Mouse (Mus musculus) forebrain, embryonic 10.5 days (tissue): Measurements from ENCODE around the gene Rasal1. TPM values are rescaled to one million over a fixed set of nuclear protein-coding genes. Genes with fewer than 3 reads are reported as not detected.

Source experiments
- DNase-seq: peaks from one replicate; pipeline ENCODE4 v3.0.0-alpha.2; 2017; ENCODE audit warnings: low spot score; ENCODE audit errors: extremely low spot score
- H3K27ac ChIP-seq: fragments of 300-500 bp; sonication (generic); 2 replicates; pipeline ENCODE4 v1.5.1; 2016; ENCODE audit warnings: mild to moderate bottlenecking
- H3K27me3 ChIP-seq: fragments of 300-500 bp; sonication (generic); 2 replicates; pipeline ENCODE4 v1.6.1; 2016; ENCODE audit warnings: mild to moderate bottlenecking; ENCODE audit not compliant: poor library complexity, severe bottlenecking
- H3K36me3 ChIP-seq: fragments of 300-500 bp; sonication (generic); replicated peaks from 2 replicates; pipeline ENCODE4 v1.6.1; 2016; ENCODE audit warnings: mild to moderate bottlenecking, moderate library complexity
- H3K4me1 ChIP-seq: fragments of 300-500 bp; sonication (generic); 2 replicates; pipeline ENCODE4 v1.6.1; 2016
- H3K4me3 ChIP-seq: fragments of 300-500 bp; sonication (generic); 2 replicates; pipeline ENCODE4 v1.5.1; 2016; ENCODE audit warnings: mild to moderate bottlenecking, moderate library complexity
- H3K9me3 ChIP-seq: fragments of 300-500 bp; sonication (generic); 2 replicates; pipeline ENCODE4 v1.6.1; 2016; ENCODE audit warnings: mild to moderate bottlenecking, moderate library complexity
- WGBS: fragments of 180-500 bp; shearing (Covaris S2); methylation state at CpG from one replicate; pipeline ENCODE4 v1.1.7; 2016; 5-methylcytosine and 5-hydroxymethylcytosine counted together
- polyA plus RNA-seq: library from polyadenylated mRNA; unstranded; fragments of >200 nt; fragmentation: Nextera tagmentation; extraction: Ambion mirVana; gene quantifications from 2 replicates; pipeline ENCODE4 v1.2.1, GENCODE M21; 2016

Rasal1 gene
- polyA plus RNA-seq, 1 experiment from 2014 or later, result 0.24 TPM

DNA sequence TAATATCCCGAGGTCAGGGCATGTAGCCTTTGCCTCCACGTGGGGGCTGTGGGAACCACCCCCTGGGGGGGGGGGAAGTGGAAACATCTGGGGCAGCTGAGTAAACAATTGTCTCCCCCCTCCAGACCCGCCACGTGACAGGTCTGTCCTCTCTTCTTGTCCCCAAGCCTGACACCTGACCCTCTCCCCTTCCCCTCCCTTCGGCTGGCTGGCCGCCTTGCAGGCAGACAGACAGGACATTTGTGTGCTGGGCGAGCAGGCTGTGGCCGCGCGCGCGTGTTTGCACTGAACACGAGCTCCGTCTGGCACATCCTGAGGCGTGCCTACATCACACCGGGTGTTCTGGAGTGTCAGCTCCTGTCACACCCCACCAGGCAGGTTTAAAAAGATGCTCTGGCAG lies 57.9 kb downstream of the Rasal1 start:
- DNase-seq, result peak; percentile 47
- peaks cover 93% of the 10 kb centered on the region for H3K27me3 ChIP-seq
- no peaks in the 10 kb centered on the region for H3K9me3 ChIP-seq
- peaks cover 54% of the 10 kb centered on the region for H3K4me1 ChIP-seq
- 8% methylated on average over 16 of the region's 16 CpGs for WGBS
- H3K4me3 ChIP-seq, result peak overlapping the region; percentile 50
- no peaks in the 10 kb centered on the region for H3K36me3 ChIP-seq
- peak overlapping the region; percentile 80 for H3K27ac ChIP-seq

DNA sequence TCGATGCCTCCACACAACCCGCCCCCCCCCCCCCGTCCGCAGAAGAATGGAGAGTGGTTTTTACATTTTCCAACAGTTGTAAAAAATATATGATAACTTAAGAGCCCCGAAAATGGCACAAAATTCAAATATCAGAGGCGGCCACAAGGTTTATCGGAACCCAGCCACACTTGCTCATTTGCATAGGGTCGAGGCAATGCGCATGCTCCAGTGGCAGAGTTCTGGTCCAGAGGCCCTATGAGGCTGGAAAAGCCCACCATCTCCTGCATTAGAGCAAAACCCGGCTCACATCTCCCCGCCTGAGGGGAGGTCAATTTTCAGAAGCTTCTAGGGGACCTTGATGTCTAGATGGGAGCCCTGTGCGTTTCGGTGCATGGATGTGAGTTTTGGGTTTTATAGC lies 58.4 kb downstream of the Rasal1 start:
- H3K9me3 ChIP-seq, result no peaks in the 10 kb centered on the region
- H3K4me1 ChIP-seq, result peaks cover 57% of the 10 kb centered on the region
- H3K27ac ChIP-seq, result peak overlapping the region; percentile 80
- DNase-seq, result no peak
- WGBS, result 41% methylated on average over 13 of the region's 13 CpGs
- H3K4me3 ChIP-seq, result peak overlapping the region; percentile 50
- H3K36me3 ChIP-seq, result no peaks in the 10 kb centered on the region
- H3K27me3 ChIP-seq, result peaks cover 95% of the 10 kb centered on the region

DNA sequence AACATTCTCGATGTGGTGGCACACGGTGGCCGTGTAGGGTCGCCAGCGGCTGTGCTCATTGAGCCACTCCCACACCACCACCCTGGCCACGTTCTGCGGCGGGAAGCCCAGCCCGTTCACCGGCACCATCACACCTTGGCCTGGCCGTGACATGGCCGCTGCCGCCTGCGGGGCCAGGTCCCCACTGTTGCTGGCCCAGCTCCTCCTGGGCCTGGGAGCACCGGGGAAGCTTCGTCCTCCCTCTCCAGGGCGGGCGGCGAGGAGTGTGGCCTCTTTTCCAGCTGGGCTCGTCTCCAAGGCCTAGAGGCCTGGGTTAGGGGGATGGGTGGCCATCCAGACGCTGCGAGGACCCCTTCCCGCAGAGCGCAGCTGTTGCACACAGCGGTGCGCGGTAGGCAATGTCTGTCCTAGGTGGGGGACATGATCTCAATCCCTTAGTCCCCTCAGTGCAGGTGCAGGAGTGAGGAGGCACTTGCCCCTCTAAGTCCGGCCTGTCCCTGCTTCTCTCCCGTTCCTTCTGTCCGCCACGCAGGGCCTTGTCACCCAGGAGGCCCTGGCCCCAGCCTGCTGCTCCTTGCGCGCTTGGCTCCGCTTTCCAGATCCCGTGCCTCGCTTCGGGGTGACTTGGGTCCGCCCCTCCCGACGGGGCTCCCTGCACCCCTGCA lies 61.7 kb downstream of the Rasal1 start:
- no peaks in the 10 kb centered on the region for H3K36me3 ChIP-seq
- peak; percentile 42 for DNase-seq
- H3K4me3 ChIP-seq, result peak overlapping the region; percentile 64
- peaks cover 99% of the 10 kb centered on the region for H3K27me3 ChIP-seq
- H3K4me1 ChIP-seq, result peaks cover 48% of the 10 kb centered on the region
- peak overlapping the region; percentile 75 for H3K27ac ChIP-seq
- no peaks in the 10 kb centered on the region for H3K9me3 ChIP-seq
- WGBS, result 3% methylated on average over 40 of the region's 40 CpGs

DNA sequence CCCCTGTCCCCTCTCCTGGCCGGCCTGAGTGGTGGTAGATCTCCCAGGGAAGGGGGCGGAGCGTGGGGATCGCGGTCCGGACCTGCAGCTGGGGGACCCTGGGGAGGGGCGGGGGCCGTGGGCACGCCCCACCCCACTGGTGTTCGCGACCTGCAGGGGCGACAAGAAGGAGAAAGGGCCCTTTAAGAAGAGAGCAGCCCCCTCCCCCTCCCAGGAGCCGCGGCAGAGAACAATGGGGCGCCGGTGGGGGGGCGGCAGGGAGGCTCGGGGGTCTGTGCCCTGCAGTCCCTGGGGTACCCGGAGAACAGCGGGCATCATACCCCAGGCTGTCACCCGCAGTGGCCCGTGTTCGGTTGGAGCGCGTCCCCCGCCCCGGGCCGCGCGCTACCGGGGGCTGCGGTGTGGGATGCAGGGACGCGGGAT lies 62.2 kb downstream of the Rasal1 start:
- Histone ChIP-seq H3K4me1 (peaks cover 48% of the 10 kb centered on the region), H3K27ac (peak overlapping the region; percentile 75), H3K4me3 (peak overlapping the region; percentile 64), H3K36me3 (no peaks in the 10 kb centered on the region), H3K27me3 (peaks cover 98% of the 10 kb centered on the region), H3K9me3 (no peaks in the 10 kb centered on the region)
- no peak for DNase-seq
- WGBS, result under 1% methylated on average over 34 of the region's 34 CpGs

DNA sequence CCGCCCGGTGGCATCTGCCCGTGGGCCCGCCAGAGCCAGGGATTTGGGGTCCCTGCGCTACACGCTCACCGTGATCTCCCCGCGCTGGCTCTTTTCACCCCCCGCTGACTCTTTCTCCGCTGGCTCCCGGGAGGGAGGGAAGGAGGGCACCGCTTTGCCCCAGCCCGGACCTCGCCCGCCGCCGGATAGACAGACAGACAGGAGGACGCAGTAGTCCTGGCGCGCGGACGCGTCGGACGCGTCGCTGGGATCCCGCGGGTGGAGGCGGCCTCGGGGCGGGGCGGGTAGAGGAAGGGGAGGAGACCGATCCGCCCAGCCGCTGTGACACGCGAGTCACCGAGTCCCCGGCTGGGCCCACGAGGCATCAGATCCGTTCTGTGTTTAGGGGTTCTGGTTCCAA lies 62.8 kb downstream of the Rasal1 start:
- 2% methylated on average over 43 of the region's 43 CpGs for WGBS
- Histone ChIP-seq H3K27me3 (peaks cover 98% of the 10 kb centered on the region), H3K4me1 (peaks cover 42% of the 10 kb centered on the region), H3K27ac (0 out of 2 replicates have a peak overlapping the region, but pooled peaks have one; percentile 75), H3K4me3 (peak overlapping the region; percentile 64), H3K36me3 (no peaks in the 10 kb centered on the region), H3K9me3 (no peaks in the 10 kb centered on the region)
- DNase-seq, result no peak

DNA sequence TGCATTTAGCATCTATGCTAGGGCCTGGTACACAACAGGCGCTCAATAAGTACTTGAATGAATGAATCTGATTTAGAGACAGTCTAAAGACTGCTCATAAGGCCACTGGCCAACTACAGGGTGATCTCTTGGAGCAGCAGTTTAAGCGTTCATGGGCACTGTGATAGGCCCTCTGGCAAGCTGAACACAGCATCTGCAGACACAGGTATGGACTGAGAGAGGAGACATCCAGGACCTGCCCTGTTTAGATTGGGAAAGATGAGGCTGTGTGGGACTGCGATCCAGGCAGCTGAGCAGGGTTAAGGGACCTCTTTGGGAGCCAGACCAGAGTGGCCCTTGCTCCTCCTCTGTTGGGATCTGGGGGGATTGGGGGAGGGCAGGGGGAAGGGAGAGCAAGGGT lies 63.2 kb downstream of the Rasal1 start, which contains the start of gene Dtx1:
Gene Dtx1, minus strand, starts transcription at position 101 of the 400 bp plus-strand sequence.
- peak within 1 kb of the TSS; percentile 64 for H3K4me3 ChIP-seq
- H3K27me3 ChIP-seq, result peaks cover 94% of the 10 kb centered on the region
- WGBS, result 32% methylated on average over 3 of the region's 3 CpGs
- H3K27ac ChIP-seq, result peak within 1 kb of the TSS; percentile 75
- no peaks in the 10 kb centered on the region for H3K9me3 ChIP-seq
- H3K4me1 ChIP-seq, result peaks cover 38% of the 10 kb centered on the region
- DNase-seq, result no peak
- H3K36me3 ChIP-seq, result no peaks in the 10 kb centered on the region

DNA sequence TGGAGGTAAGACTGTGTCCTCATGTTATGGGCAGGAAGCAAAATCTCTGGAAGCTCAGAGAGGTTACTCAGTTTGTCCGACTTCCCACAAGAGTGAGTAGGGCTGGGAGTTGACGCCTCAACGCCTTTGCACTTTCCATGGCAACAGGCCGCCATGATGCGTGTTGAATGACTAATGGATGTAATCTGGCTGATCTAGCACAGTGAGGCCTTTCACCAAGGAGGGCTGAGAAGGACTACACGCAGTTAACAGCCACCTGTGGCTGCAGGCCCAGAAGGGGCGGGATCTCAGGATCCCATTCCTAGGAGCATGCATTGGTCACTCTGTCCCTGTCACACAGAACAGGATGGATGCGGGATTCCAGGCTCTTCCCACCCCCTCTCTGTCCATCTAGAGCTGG lies 64.1 kb downstream of the Rasal1 start:
- Histone ChIP-seq H3K27me3 (peaks cover 85% of the 10 kb centered on the region), H3K9me3 (no peaks in the 10 kb centered on the region), H3K4me1 (peaks cover 34% of the 10 kb centered on the region), H3K36me3 (no peaks in the 10 kb centered on the region), H3K27ac (no peak overlapping the region), H3K4me3 (no peak overlapping the region)
- DNase-seq, result no peak
- 75% methylated on average over 8 of the region's 8 CpGs for WGBS

DNA sequence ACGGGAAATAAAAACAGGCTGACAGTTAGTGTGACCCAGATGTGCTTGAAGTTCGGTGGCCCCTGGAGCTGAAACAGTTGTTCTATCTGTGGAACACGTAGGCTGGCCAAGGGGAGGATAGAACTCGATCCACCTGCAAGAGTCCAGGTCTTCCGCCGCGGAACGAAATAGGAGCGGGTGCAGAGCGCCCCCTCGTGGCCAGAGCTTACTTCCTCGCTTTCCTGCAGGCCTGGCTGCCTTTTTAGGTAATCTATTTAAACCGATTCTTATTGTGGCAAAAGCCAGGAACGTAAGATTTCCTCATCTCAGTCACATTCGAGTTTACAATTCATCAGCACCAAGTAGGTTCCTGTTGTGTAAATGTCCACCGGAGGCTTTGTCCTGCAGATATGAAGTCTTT lies 65.7 kb downstream of the Rasal1 start:
- DNase-seq, result peak; percentile 75
- 4% methylated on average over 16 of the region's 16 CpGs for WGBS
- H3K27me3 ChIP-seq, result peaks cover 69% of the 10 kb centered on the region

DNA sequence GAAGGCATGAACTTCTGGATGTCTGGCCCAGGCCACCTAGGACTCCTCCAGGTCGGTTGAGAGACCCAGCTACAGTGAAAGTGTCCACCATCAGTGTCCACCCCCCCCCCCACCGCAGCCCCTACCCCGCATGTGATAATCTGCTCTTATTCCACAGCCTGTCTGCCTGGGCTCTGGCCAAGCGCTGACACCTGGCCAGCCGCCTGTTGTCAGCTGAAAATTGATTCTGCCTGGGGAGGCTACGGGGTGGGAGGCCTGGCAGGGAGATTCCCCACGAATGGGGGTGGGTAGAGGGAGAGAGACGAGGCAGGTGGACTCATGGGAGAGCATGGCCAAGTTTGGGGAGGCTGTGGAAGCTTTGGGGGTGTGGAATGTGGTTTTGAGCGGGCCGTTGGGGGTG lies 68.5 kb downstream of the Rasal1 start:
- Histone ChIP-seq H3K36me3 (no peaks in the 10 kb centered on the region), H3K9me3 (no peaks in the 10 kb centered on the region), H3K27ac (no peak overlapping the region), H3K4me3 (no peak overlapping the region), H3K4me1 (peaks cover 12% of the 10 kb centered on the region; the same call in 1 of the 2 replicates), H3K27me3 (peaks cover 41% of the 10 kb centered on the region)
- DNase-seq, result no peak
- 84% methylated on average over 10 of the region's 10 CpGs for WGBS

More for the DNA sequence above, 65.7 kb downstream of the Rasal1 start:
- Histone ChIP-seq H3K36me3 (no peaks in the 10 kb centered on the region), H3K4me1 (peaks cover 38% of the 10 kb centered on the region), H3K4me3 (no peak overlapping the region), H3K27ac (no peak overlapping the region), H3K9me3 (no peaks in the 10 kb centered on the region)

DNA sequence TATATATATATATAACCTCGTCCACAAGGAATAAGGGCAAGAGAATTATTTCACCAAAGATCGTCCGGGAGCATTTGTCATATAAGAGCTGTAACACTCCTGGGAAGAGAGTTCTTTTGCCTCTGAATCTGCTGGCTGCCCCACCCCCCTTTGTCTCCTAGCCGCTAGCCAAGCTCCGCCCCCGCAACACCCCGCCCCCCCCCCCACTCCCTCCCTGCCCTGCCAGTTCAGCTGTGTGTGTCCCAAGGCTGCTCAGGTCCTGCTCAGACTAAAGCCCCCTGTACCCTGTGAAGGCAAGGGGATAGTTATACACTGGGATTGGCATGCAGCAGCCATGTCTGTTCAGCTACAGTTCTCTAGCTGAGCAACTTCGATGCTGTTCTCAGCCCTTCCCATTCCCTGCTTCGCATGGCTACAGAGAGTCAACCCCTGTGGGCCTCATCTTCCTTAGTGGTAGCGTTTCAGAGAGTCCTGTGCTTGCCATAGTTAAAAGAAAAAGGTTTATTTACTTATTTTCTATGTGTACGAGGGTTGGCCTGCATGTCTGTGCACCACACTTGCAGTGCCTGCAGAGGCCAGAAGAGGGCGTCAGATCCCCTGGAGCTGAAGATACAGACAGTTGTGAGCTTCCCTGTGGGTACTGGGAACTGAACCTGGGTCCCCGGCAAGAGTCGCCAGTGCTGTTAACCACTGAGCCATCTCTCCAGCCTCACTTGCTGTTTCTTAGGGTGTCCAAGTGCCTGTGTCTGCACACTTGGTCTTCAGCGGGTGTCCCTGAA lies 70.2 kb downstream of the Rasal1 start:
- Histone ChIP-seq H3K4me3 (no peak overlapping the region), H3K27me3 (peaks cover 24% of the 10 kb centered on the region), H3K27ac (no peak overlapping the region), H3K36me3 (no peaks in the 10 kb centered on the region), H3K9me3 (no peaks in the 10 kb centered on the region), H3K4me1 (peaks cover 9% of the 10 kb centered on the region; the same call in 1 of the 2 replicates)
- WGBS, result 57% methylated on average over 15 of the region's 15 CpGs
- DNase-seq, result no peak

DNA sequence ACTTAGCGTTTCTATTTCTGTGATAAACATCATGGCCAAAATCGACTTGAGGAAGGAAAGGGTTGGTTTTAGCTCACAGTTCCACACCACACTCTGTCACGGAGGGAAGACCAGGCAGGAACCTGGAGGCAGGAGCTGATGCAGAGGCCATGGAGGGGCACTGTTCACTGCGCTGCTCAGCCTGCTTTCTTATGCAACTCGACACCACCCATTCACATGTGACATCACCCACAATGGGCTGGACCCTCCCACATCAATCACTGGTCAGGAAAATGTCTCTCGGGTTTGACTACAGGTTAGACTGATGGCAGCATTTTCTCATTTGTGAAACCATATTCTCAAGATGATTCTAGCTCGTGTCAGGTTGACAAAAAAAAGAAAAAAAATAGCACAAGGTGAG lies 72.4 kb downstream of the Rasal1 start:
- no peaks in the 10 kb centered on the region for H3K9me3 ChIP-seq

DNA sequence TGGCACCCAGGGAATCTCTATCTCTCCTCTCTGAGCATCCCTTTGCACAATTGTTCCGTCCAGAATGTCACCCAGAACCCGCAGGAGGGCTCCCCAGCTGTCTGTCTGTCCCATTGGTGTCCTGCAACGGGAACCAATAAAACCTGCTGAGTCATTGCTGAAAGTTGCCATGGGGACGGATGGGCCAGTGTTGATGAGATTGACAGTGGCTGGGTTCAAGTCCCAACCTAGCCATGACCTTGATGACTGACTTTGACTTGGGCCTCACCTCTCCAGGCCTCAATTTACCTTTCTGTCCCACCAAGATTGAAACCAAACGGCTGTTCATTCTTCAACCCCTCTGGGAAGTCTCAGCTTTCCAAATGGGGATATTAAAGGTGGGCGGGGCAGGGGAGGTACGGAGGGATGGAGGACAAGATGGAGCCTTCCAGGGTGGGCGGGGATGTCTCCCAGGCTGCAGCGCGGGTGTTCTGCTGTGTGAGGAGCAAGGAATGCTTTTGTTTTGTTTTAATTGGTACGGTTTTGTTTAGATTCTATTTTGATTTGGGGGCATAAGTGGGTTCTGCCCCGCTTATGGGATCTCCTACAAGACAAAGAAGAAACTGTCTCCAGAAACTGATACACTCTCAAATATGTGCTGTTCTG lies 77.3 kb downstream of the Rasal1 start:
- Histone ChIP-seq H3K9me3 (no peaks in the 10 kb centered on the region), H3K4me3 (no peak overlapping the region), H3K27ac (no peak overlapping the region), H3K27me3 (no peaks in the 10 kb centered on the region), H3K4me1 (peaks cover 6% of the 10 kb centered on the region; the same call in 1 of the 2 replicates), H3K36me3 (no peaks in the 10 kb centered on the region)
- DNase-seq, result no peak
- WGBS, result 67% methylated on average over 12 of the region's 12 CpGs

More for the DNA sequence above, 72.4 kb downstream of the Rasal1 start:
- H3K27ac ChIP-seq, result no peak overlapping the region
- H3K4me3 ChIP-seq, result no peak overlapping the region
- DNase-seq, result no peak
- H3K27me3 ChIP-seq, result peaks cover 3% of the 10 kb centered on the region; the same call in 1 of the 2 replicates
- no peaks in the 10 kb centered on the region for H3K36me3 ChIP-seq
- 60% methylated on average over 7 of the region's 7 CpGs for WGBS
- H3K4me1 ChIP-seq, result peaks cover 14% of the 10 kb centered on the region
